Mouse (Mus musculus): Measurements from ENCODE around the gene Epo. TPM values are rescaled to one million over a fixed set of nuclear protein-coding genes. Genes with fewer than 3 reads are reported as not detected.

Gene Epo
- polyA plus RNA-seq, 1 experiment = not detected

DNA sequence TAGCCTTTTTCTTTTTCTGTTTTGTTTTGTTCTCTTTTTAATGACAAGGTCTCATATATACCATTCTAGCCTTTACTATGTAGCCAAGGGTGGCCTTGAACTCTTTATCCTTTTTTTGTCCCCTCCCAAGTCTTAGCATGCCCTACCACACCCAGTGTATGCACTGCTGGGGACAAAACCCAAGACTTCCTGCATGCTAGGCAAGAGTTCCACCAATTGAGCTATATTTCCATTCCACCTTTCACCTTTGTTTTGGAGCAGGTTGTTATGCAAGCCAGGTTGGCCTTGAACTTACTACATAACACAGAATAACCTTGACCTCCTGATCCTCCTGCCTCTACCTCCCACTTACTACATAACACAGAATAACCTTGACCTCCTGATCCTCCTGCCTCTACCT lies 87.5 kb downstream of the Epo start:
- Histone ChIP-seq H3K4me3 (ENCODE audit: control insufficient read depth, low read depth, low read length) (no peak overlapping the region), H3K27me3 (ENCODE audit: control insufficient read depth, insufficient read depth, low read length) (no peaks in the 10 kb centered on the region), H3K27ac (ENCODE audit: control insufficient read depth, insufficient read depth, low read depth, low read length) (no peak overlapping the region), H3K36me3 (ENCODE audit: control insufficient read depth, insufficient read depth, low read length) (no peaks in the 10 kb centered on the region), H3K4me1 (ENCODE audit: control insufficient read depth, insufficient read depth, low read length) (no peaks in the 10 kb centered on the region)
- TF ChIP-seq CTCF (IDR thresholded peaks at IDR 0.05; ENCODE audit: control insufficient read depth, insufficient read depth, insufficient replicate concordance, low read depth, low read length) (no peak), POLR2A (IDR thresholded peaks at IDR 0.05; ENCODE audit: control insufficient read depth, low read depth, low read length) (no peak)

DNA sequence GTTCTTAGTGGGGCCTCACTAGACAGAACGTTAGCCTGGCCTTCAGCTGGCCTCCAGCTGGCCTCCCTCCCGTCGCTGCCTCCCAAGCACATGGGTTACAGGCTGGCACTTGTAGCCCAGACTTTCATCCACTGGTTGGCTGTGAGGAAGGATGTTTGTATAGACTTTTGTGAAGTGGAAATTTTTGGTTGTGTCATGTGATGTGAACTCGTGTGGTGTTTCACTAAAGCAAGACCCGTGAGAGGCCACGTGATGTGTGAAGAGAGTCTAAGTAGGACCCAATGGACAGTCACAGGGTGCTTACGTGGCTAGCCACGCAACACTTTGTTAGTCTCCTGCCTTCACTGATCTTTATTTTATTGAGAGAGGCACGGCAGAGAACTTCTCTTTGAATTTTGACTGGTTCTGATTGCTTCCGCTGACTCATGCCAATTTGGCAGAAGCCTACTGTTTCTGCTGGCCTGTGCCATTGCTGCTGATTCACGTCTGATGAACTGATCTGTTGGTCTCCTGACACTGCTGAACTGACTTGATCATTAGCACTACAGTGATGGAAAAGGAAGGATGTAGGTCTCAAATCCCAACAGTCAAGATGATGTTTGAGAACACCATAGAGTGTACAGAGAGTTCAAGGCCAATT lies 92.7 kb downstream of the Epo start:
- TF ChIP-seq CTCF (IDR thresholded peaks at IDR 0.05; ENCODE audit: control insufficient read depth, insufficient read depth, insufficient replicate concordance, low read depth, low read length) (no peak), POLR2A (IDR thresholded peaks at IDR 0.05; ENCODE audit: control insufficient read depth, low read depth, low read length) (no peak)
- Histone ChIP-seq H3K4me3 (ENCODE audit: control insufficient read depth, low read depth, low read length) (no peak overlapping the region), H3K27ac (ENCODE audit: control insufficient read depth, insufficient read depth, low read depth, low read length) (no peak overlapping the region), H3K36me3 (ENCODE audit: control insufficient read depth, insufficient read depth, low read length) (no peaks in the 10 kb centered on the region), H3K27me3 (ENCODE audit: control insufficient read depth, insufficient read depth, low read length) (no peaks in the 10 kb centered on the region), H3K4me1 (ENCODE audit: control insufficient read depth, insufficient read depth, low read length) (no peaks in the 10 kb centered on the region)

DNA sequence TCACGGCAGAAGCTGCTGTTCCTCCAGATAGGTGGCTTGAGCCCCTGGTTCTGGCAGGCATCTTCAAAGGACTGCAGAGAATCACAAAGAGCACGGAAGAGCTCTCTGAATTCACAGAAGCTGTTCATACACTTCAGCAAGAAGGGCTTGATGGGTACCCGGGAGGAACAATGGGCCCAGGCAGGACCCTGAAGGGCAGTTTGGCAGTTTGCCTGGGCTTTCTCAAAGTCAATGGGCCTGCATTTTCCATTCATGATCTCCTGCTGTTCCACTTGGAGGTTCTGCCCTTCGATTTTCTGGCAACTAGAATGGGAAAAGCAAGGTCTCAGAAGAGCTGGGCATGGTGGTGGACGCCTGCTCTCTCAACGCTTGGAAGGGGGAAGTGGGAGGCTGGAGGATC lies 99.2 kb downstream of the Epo start:
- Histone ChIP-seq H3K27me3 (ENCODE audit: control insufficient read depth, insufficient read depth, low read length) (no peaks in the 10 kb centered on the region), H3K36me3 (ENCODE audit: control insufficient read depth, insufficient read depth, low read length) (no peaks in the 10 kb centered on the region), H3K27ac (ENCODE audit: control insufficient read depth, insufficient read depth, low read depth, low read length) (no peak overlapping the region), H3K4me3 (ENCODE audit: control insufficient read depth, low read depth, low read length) (no peak overlapping the region), H3K4me1 (ENCODE audit: control insufficient read depth, insufficient read depth, low read length) (no peaks in the 10 kb centered on the region)
- TF ChIP-seq POLR2A (IDR thresholded peaks at IDR 0.05; ENCODE audit: control insufficient read depth, low read depth, low read length) (no peak), CTCF (IDR thresholded peaks at IDR 0.05; ENCODE audit: control insufficient read depth, insufficient read depth, insufficient replicate concordance, low read depth, low read length) (no peak)

Other genes starting within 250 kb of the Epo start
- gene Ache, start 245.7 kb downstream of the Epo start, polyA plus RNA-seq (2012; rRNA removed) = 0.09 and 0.30 TPM in 2 replicates
- gene Ufsp1, start 238.6 kb downstream of the Epo start, polyA plus RNA-seq (2012; rRNA removed) = 1.6 and 1.7 TPM in 2 replicates
- gene Srrt, start 225.6 kb downstream of the Epo start, polyA plus RNA-seq (2012; rRNA removed) = 174 and 178 TPM in 2 replicates
- 4.1 and 5.2 TPM in 2 replicates for gene Trip6, start 218.8 kb downstream of the Epo start, polyA plus RNA-seq (2012; rRNA removed)
- gene Slc12a9, start 199.6 kb downstream of the Epo start, polyA plus RNA-seq (2012; rRNA removed) = 3.6 and 4.4 TPM in 2 replicates
- 1.8 and 2.7 TPM in 2 replicates for gene Ephb4, start 183.1 kb downstream of the Epo start, polyA plus RNA-seq (2012; rRNA removed)
- gene Zan, start 56.2 kb downstream of the Epo start, polyA plus RNA-seq (2012; rRNA removed) = 10.2 and 11.5 TPM in 2 replicates
- gene Pop7, start 30.7 kb downstream of the Epo start, polyA plus RNA-seq (2012; rRNA removed) = 10.2 and 12.7 TPM in 2 replicates
- 11.5 and 12.0 TPM in 2 replicates for gene Gigyf1, start 14.7 kb downstream of the Epo start, polyA plus RNA-seq (2012; rRNA removed)
- 369 and 402 TPM in 2 replicates for gene Gnb2, start 268 bp upstream of the Epo start, polyA plus RNA-seq (2012; rRNA removed)
- 0.25 TPM in 2 replicates for gene Actl6b, start 20.3 kb upstream of the Epo start, polyA plus RNA-seq (2012; rRNA removed)
- 4.5 and 5.2 TPM in 2 replicates for gene Tfr2, start 36.6 kb upstream of the Epo start, polyA plus RNA-seq (2012; rRNA removed)
- gene Mospd3, start 67.8 kb upstream of the Epo start, polyA plus RNA-seq (2012; rRNA removed) = 43.0 and 45.2 TPM in 2 replicates
- 98.5 and 102 TPM in 2 replicates for gene Pcolce, start 80.5 kb upstream of the Epo start, polyA plus RNA-seq (2012; rRNA removed)
- 175 and 181 TPM in 2 replicates for gene Fbxo24, start 95.8 kb upstream of the Epo start, polyA plus RNA-seq (2012; rRNA removed)
- 131 and 139 TPM in 2 replicates for gene Lrch4, start 95.9 kb upstream of the Epo start, polyA plus RNA-seq (2012; rRNA removed)
- gene Gm20605, start 95.9 kb upstream of the Epo start, polyA plus RNA-seq (2012; rRNA removed) = 15.0 and 15.6 TPM in 2 replicates
- gene Sap25, start 108.1 kb upstream of the Epo start, polyA plus RNA-seq (2012; rRNA removed) = 37.9 and 42.4 TPM in 2 replicates
- gene Irs3, start 112.5 kb upstream of the Epo start, polyA plus RNA-seq (2012; rRNA removed) = 0.22 and 0.24 TPM in 2 replicates
- 12.0 and 12.5 TPM in 2 replicates for gene Agfg2, start 151.5 kb upstream of the Epo start, polyA plus RNA-seq (2012; rRNA removed)
- gene Nyap1, start 208.4 kb upstream of the Epo start, polyA plus RNA-seq (2012; rRNA removed) = 0.97 and 0.98 TPM in 2 replicates
- 423 and 435 TPM in 2 replicates for gene Tsc22d4, start 212.5 kb upstream of the Epo start, polyA plus RNA-seq (2012; rRNA removed)
- gene Ppp1r35, start 245.6 kb upstream of the Epo start, polyA plus RNA-seq (2012; rRNA removed) = 48.3 and 60.4 TPM in 2 replicates